Mouse (Mus musculus) liver, adult 2 months (tissue): ENCODE data around the gene Magi2.

Experiments
- CTCF ChIP-seq: fragments of 200-500 bp; IDR thresholded peaks from 2 replicates; pipeline ENCODE4 v1.5.1; 2011; ENCODE audit warnings: low read depth, low read length, control low read depth
- POLR2A ChIP-seq: fragments of 200-500 bp; IDR thresholded peaks from 2 replicates; pipeline ENCODE4 v1.6.1; 2011; ENCODE audit warnings: low read length, control low read depth; ENCODE audit not compliant: insufficient read depth; ENCODE audit errors: extremely low read depth

- TF ChIP-seq CTCF (no peak), POLR2A (no peak)
These were observed 1132.2 kb downstream of the Magi2 start for GRCm38 (mm10) chr5:20359021-20359420.
